Mouse (Mus musculus) cortical plate, adult 2 months (tissue): ENCODE data around the gene Rbm14.

Experiments used
- CTCF ChIP-seq: fragments of 200-500 bp; IDR thresholded peaks from 2 replicates; pipeline ENCODE4 v1.5.1; 2011; ENCODE audit warnings: mild to moderate bottlenecking, control low read depth, low read length; ENCODE audit not compliant: insufficient read depth; ENCODE audit errors: extremely low read depth
- POLR2A ChIP-seq: fragments of 200-500 bp; IDR thresholded peaks from 2 replicates; pipeline ENCODE4 v1.6.1; 2011; ENCODE audit warnings: mild to moderate bottlenecking, low read length, control low read depth; ENCODE audit not compliant: insufficient read depth; ENCODE audit errors: extremely low read depth

DNA sequence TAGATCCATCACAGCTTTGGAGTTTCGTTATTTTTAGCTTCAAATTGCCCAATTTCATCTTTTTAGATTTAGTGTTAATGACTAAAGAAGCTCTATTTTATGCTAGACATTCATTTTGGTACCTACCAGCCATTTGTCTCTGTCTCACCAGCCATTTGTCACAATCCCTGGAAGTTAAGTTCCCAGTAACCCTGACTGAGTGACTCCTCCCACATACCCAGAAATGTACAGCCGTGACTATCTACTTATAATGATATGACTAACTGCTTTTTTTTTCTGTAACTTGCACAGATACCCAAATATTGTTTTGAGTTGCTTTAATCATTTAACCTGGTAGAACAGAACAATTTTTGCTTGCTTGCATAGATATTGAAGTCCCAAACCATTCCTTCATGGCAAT, 34.4 kb upstream of the Rbm14 start:
- TF ChIP-seq CTCF = no peak
- TF ChIP-seq POLR2A = no peak
